Mouse (Mus musculus) left cerebral cortex, postnatal 14 days (tissue): ENCODE measurements around the gene Fam173a. TPM values are rescaled to one million over a fixed set of nuclear protein-coding genes. Genes with fewer than 3 reads are reported as not detected.
"Not testable (repeated sequence)": the region's sequence is repeated elsewhere in the genome, so short reads cannot be mapped to it uniquely, and the experiment has no call there.

Experiments
- DNase-seq, 2 experiments: peaks; one replicate each; pipeline ENCODE4 v3.0.0; 2021 to 2022; ENCODE audit warnings: low spot score in 2 of 2, mixed read lengths in 1 of 2
- intact Hi-C: fragments of 180-260 bp; cut with DNase I; formaldehyde crosslinking; loops from one replicate; pipeline ENCODE4 v1.15.1; 2025
- microRNA-seq, 2 experiments: library from miRNA; unstranded; fragments of <30 nt; microRNA quantifications; one replicate each; pipeline ENCODE4 v1.2.0; 2022
- total RNA-seq, 2 experiments: library from RNA; stranded (reverse); gene quantifications; 2 replicates each; pipeline ENCODE4 v1.2.3; 2021

The Fam173a gene
- total RNA-seq, 2 experiments from 2014 or later: 82.7 to 87.4 TPM

DNA sequence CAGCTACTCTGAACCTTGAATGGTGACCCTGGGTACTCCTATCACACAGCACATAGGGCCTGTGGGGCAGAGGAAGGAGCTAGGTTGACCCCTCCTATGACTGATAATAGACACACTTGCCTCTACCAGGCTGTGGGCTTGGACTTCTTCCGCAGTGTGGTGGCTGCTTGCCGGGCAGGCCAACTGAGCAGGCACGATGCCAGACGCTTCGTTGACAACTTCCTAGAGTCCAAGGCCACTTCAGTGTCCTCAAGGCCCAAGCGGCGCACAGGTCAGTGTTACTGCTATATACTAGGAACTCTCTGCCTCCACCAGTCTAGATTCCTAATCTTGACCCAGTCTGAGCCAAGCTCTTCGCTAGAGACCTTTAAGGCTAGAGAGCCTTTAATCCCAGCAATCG, 48.9 kb downstream of the Fam173a start:
- intact Hi-C loops: no loop called here
- DNase-seq: no peak

DNA sequence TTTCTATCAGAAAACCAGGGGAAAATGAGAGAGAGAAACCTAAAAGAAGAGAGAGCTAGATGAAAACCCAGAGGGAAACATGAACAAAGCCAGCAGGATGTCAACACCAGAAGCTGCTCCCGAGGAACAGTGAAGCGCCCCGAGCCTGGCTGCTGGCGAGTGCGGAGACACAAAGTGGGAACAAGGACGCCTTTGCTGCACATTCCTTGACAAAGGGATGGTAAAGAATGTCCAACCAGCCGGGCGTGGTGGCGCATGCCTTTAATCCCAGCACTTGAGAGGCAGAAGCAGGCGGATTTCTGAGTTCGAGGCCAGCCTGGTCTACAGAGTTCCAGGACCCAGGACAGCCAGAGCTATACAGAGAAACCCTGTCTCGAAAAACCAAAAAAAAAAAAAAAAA, 51.2 kb downstream of the Fam173a start:
- intact Hi-C loops: not testable (repeated sequence)

More for the DNA sequence above, 51.2 kb downstream of the Fam173a start:
- not testable (repeated sequence) for DNase-seq

Small RNAs within 50 kb of the gene (microRNA-seq; reads per million reads assigned to microRNA genes)
- gene Gm25083: 0 reads per million in 2 experiments
- gene Mir3082: 2.7 to 3.2 reads per million in 2 experiments
- 1.6 to 3.4 reads per million in 2 experiments for gene Mir6966

Other genes starting within 250 kb of the Fam173a start
- gene Sox8, start 222.2 kb downstream of the Fam173a start, total RNA-seq: 10 to 100 TPM; 62.2 to 70.1 TPM
- 10 to 100 TPM; 22.1 to 23.4 TPM for gene Lmf1, start 213.8 kb downstream of the Fam173a start, total RNA-seq
- 100 to 1,000 TPM; 125 to 154 TPM for gene Gng13, start 75.7 kb downstream of the Fam173a start, total RNA-seq
- 1 to 10 TPM; 1.9 to 4.3 TPM for gene Chtf18, start 65.5 kb downstream of the Fam173a start, total RNA-seq
- gene Rpusd1, start 65.2 kb downstream of the Fam173a start, total RNA-seq: 10 to 100 TPM; 34.2 to 35.5 TPM
- gene Mslnl, start 56.9 kb downstream of the Fam173a start, total RNA-seq: not detected
- gene Msln, start 38.5 kb downstream of the Fam173a start, total RNA-seq: 1 to 10 TPM; 6.2 to 6.5 TPM
- gene Narfl, start 19.1 kb downstream of the Fam173a start, total RNA-seq: 10 to 100 TPM; 28.8 to 32.8 TPM
- 100 to 1,000 TPM; 127 to 140 TPM for gene Haghl, start 7.2 kb downstream of the Fam173a start, total RNA-seq
- gene Ccdc78, start 6.3 kb downstream of the Fam173a start, total RNA-seq: not detected
- gene AC134908.4, start 2.8 kb upstream of the Fam173a start, total RNA-seq: not detected
- gene Metrn, start 4.2 kb upstream of the Fam173a start, total RNA-seq: 10 to 100 TPM; 73.5 to 84.2 TPM
- gene Fbxl16, start 16.2 kb upstream of the Fam173a start, total RNA-seq: 100 to 1,000 TPM; 460 to 479 TPM
- 10 to 100 TPM; 22.3 to 23.3 TPM for gene Wdr24, start 30.7 kb upstream of the Fam173a start, total RNA-seq
- gene Jmjd8, start 36.0 kb upstream of the Fam173a start, total RNA-seq: 10 to 100 TPM; 59.1 to 59.6 TPM
- 100 to 1,000 TPM; 160 to 166 TPM for gene Stub1, start 40.5 kb upstream of the Fam173a start, total RNA-seq
- 10 to 100 TPM; 85.8 to 89.7 TPM for gene Rhbdl1, start 44.4 kb upstream of the Fam173a start, total RNA-seq
- gene Gm20683, start 48.9 kb upstream of the Fam173a start, total RNA-seq: 10 to 100 TPM; 29.0 to 29.5 TPM
- gene Rhot2, start 52.0 kb upstream of the Fam173a start, total RNA-seq: 10 to 100 TPM; 81.9 to 84.9 TPM
- 10 to 100 TPM; 34.2 to 37.9 TPM for gene Wdr90, start 68.6 kb upstream of the Fam173a start, total RNA-seq
- 10 to 100 TPM; 25.5 to 31.6 TPM for gene Mcrip2, start 75.9 kb upstream of the Fam173a start, total RNA-seq
- 10 to 100 TPM; 37.6 to 40.3 TPM for gene Mettl26, start 82.2 kb upstream of the Fam173a start, total RNA-seq
- gene Wfikkn1, start 88.0 kb upstream of the Fam173a start, total RNA-seq: 1 to 10 TPM; 1.1 to 1.8 TPM
- 10 to 100 TPM; 53.7 to 57.3 TPM for gene Rab40c, start 126.8 kb upstream of the Fam173a start, total RNA-seq
- 100 to 1,000 TPM; 138 to 145 TPM for gene Pigq, start 152.0 kb upstream of the Fam173a start, total RNA-seq
- gene Nhlrc4, start 152.1 kb upstream of the Fam173a start, total RNA-seq: not detected
- gene A930017K11Rik, start 159.7 kb upstream of the Fam173a start, total RNA-seq: under 1 TPM in 1 of 2 experiments, not detected in 1; 0.13 TPM
- gene Capn15, start 192.9 kb upstream of the Fam173a start, total RNA-seq: 10 to 100 TPM; 46.5 to 50.0 TPM